Mouse (Mus musculus) left cerebral cortex, adult 8-10 months (tissue): ENCODE results near the gene Uqcc2. TPM values are rescaled to one million over a fixed set of nuclear protein-coding genes. Genes with fewer than 3 reads are reported as not detected.

Source experiments
- DNase-seq, 2 experiments: peaks; one replicate each; pipeline ENCODE4 v3.0.0; 2022; ENCODE audit warnings: low spot score in 2 of 2
- total RNA-seq, 4 experiments: library from RNA; stranded (reverse); gene quantifications; 2 replicates each; pipeline ENCODE4 v1.2.4; 2022

Gene Uqcc2
- total RNA-seq, 4 experiments from 2014 or later: 226 to 249 (median 237) TPM

GRCm38 (mm10) chr17:27154881-27155280 is 21.2 kb upstream of the Uqcc2 start:
- DNase-seq: no peak

- DNase-seq: no peak
These were observed 20.5 kb upstream of the Uqcc2 start for GRCm38 (mm10) chr17:27154256-27154655.

DNA sequence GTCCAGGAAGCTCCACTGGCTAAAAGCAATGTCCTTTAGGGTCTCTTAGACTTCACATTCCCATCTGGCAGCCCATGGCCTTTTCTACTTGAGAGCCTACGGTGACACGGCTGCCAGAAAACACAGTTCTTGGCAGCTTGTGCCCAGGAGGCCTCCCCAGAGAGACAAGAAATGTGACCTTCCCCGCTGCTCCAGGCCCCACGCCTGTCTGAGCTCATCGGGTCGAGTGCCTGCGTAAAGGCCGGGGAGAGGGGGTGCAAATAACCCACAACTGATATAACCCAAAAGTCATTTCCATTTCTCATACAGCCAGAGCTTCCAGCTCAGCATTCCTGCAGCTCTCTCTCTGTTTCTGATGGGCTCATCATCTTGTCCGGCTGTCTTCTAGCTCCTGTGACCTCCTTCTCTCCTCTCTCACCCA is 20.1 kb upstream of the Uqcc2 start:
- DNase-seq: no peak

DNA sequence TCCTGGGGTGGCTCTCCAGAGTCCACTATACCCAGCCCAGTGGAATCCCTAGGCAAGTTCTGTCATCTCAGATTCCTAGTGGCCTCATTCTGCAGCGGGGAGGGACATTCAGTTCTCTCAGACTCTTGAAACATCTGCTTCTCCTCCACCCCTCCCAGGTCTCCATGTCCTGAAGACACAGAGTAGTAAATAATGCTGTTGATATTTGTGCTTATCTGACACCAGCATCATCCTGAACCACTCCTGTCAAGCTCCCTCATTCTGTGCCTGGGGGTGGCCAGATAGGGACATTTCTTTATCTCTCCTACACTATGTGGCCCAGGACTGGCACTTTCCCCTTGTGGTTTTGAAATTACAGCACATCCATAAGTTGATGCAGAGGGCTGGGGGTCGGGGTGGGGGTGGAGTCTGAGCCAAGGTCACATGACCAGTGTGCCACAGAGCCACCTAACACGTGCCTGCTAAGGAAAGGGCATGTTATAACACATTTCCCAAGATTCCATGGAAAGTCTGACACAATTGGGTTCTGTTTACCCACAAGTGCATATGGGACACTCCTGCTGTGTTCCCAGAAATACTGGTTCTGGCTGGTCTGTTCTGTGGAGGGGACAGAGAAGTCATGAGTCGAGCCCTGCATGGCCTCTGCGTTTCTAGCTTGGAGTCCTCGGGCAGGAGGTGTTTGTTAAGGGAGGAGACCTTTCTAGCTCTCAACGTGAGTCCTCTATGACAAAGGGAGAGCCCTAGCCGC is 19.4 kb upstream of the Uqcc2 start:
- no peak for DNase-seq

- no peak for DNase-seq
These were observed 17.7 kb upstream of the Uqcc2 start for GRCm38 (mm10) chr17:27151411-27151810.

DNA sequence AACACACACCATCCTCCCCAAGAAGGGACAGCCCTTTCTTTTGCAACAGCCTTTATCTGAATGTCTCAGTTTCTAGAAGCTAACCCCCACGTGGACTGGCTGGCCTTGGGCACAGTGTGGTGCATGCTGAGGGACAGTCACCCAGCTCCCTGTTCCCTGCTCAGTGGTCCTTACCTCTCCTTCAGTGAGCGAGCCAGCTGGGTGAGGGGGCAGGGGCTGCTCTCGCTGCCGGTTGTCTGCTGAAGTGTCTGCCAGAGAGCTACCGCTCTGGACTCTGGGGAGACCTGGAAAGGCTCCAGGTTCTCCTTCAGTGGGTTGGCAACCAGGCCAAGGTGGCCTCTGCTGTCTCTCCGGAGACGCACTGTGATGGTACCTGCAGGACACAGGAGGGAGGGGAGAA is 17.2 kb upstream of the Uqcc2 start:
- DNase-seq: no peak

GRCm38 (mm10) chr17:27146323-27146923 is 12.7 kb upstream of the Uqcc2 start:
- DNase-seq: no peak

DNA sequence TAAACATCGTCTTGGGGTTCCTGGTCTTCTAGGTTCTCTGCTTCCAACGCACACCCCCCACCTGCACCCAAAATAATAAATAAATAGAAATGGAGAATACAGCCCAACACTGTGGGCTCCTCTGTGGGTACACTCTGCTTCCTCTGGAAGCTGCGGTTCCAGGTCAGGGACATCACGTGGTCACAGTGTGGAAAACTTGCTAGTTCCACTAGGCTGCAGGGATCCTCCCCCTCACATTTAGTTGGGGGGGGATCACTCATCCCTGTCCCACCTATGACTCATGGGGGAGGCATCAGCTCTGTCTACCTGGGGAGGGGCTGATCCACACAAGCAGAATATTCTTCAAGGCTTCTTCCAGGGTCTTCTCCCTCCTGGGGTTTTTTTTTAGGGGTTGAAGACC is 10.4 kb upstream of the Uqcc2 start:
- DNase-seq: no peak

- DNase-seq: no peak
These were observed 8.3 kb upstream of the Uqcc2 start for GRCm38 (mm10) chr17:27141971-27142450.

DNA sequence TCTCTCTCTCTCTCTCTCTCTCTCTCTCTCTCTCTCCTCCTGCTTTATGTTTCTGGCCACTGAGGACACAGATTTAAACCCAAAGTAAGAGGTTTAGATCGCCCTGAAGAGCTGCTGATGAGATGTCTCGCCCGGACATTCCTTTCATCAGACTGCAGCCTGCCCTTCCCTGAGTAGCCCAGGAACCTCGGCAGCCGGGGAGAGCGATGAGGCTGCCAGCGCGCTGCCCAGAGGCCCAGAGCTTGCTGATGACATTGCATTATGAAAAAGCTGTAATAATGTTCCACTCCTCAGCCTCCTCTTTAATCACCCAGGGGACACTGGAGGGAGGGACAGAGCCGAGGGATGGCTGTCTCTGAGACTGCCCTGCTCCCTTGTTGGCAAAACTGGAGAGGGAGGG is 6.5 kb upstream of the Uqcc2 start:
- DNase-seq: no peak

DNA sequence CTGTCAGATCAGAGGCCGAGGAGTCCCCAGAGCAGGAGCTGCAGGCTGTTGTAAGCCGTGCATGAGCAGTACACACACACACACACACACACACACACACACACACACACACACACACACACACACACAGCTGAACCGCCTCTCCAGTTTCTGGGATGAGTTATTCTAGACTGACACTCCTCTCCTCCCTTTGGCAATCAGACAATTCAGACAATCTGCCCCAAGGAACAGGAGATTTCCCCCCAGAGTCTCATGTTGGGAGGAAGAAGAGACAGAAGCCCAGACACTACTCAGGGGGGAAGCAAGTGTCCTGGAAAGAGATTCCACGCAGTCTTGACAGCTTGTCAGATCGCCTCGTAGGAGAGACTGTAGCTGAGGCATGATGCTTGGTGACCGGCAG is 5.6 kb upstream of the Uqcc2 start:
- DNase-seq: no peak

- DNase-seq: no peak
These were observed 4.7 kb upstream of the Uqcc2 start for GRCm38 (mm10) chr17:27138396-27138795.

DNA sequence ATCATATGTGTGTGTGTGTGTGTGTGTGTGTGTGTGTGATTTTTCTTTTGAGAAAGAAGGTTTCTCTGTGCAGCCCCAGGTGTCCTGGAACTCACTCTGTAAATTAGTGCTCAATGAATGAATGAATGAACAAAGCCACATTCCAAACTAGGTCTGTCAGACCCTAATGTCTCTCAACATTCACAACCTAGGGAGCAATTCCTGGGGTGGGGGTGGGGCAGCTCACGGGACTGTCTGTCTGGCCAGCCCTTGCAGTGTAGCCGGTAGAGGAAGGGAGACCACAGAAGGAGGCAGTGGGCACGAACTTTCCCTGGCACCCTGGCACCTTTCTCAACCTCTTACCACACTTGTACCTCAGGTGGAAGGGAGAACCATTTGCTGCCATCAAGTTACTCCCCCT is 999 bp upstream of the Uqcc2 start:
- no peak for DNase-seq

GRCm38 (mm10) chr17:27134187-27134586 is 471 bp upstream of the Uqcc2 start:
- no peak for DNase-seq

GRCm38 (mm10) chr17:27132238-27132637 is 1.5 kb downstream of the Uqcc2 start:
- peak in 1 of 2 experiments; percentile 54 for DNase-seq

DNA sequence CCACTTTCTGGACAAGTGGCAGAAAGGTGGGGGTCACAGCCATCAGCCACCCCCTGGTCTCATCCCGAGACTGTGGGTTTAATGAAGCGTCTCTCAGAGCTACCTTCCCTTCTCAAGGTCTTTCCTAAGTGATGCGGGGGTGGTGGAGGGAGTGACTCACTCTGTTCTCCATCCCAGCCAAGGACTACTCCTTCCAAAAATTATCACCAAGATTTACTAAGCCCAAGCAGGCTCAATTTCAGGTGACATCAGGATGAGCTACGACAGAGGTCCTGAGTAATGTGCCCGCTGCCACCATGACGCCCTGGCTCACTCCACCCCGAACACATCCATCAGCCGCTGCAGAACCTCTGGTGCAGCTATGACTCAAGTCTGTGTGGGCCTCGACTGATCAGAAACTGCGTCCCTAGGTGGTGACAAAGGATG is 2.5 kb downstream of the Uqcc2 start:
- peak in 1 of 2 experiments; percentile 68 for DNase-seq

GRCm38 (mm10) chr17:27130246-27130645 is 3.5 kb downstream of the Uqcc2 start:
- no peak for DNase-seq

DNA sequence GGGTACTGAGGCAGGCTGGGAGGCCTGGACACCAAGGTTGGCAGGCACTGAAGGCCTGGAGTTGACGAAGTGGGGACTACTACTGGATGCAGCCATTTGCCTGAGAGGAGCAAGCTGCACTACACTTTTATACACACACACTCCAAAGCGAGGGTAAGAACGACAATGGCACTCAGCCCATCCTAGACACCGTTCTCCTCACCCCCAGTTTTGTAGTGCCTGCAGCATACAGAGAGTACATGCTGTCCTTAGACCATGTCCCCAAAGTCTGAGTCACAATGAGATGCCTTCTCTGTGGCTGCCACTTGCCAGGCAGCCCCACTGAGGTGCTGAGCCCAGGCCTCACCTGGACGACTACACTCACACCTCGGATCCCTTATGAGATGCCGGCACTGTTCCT is 3.9 kb downstream of the Uqcc2 start:
- DNase-seq: no peak

- no peak for DNase-seq
These were observed 4.4 kb downstream of the Uqcc2 start for GRCm38 (mm10) chr17:27129291-27129690.

- no peak for DNase-seq
These were observed 5.5 kb downstream of the Uqcc2 start for GRCm38 (mm10) chr17:27128189-27128588.

GRCm38 (mm10) chr17:27126974-27127373 is 6.7 kb downstream of the Uqcc2 start:
- DNase-seq: no peak

GRCm38 (mm10) chr17:27125669-27126202 is 8.0 kb downstream of the Uqcc2 start:
- no peak for DNase-seq

DNA sequence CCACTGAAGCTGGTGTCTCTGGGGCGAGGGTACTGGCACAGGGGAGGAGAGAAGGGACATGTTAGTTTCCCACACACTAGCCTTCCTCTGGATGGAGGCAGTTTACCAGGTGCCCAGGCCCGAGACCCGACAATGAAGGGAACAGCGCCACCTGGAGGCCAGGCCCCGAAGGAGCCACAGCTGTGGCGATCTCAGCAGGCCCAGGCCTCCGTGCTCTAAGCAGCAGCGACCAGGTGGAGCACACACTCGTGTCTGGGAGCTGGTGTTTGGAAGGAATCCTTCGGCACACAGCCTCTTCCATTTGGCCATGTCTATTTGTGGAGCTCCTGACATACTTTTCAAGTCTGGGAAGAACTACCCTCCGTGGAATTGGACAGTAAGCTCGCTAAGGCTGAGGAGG is 8.5 kb downstream of the Uqcc2 start:
- DNase-seq: peak; percentile 58 to 74
